Mouse (Mus musculus) kidney, adult 2 months (tissue): Measurements from ENCODE around the gene Mcat.

Experiments used
- CTCF ChIP-seq: fragments of 200-500 bp; conservative IDR thresholded peaks from 2 replicates; pipeline ENCODE4 v1.5.1; 2011; ENCODE audit warnings: low read depth, mild to moderate bottlenecking, control low read depth, low read length, moderate library complexity, mixed read lengths; ENCODE audit not compliant: insufficient read depth, insufficient read length
- POLR2A ChIP-seq: fragments of 200-500 bp; IDR thresholded peaks from one replicate; pipeline ENCODE4 v1.6.1; 2011; ENCODE audit warnings: low read depth, low read length, control low read depth

- TF ChIP-seq CTCF: peak; percentile 79
- no peak for TF ChIP-seq POLR2A
Measured at GRCm38 (mm10) chr15:83583419-83584156, 20.0 kb upstream of the Mcat start.
